Mouse (Mus musculus) stomach, embryonic 15.5 days (tissue): ENCODE measurements around the gene Inpp4b. TPM values are rescaled to one million over a fixed set of nuclear protein-coding genes. Genes with fewer than 3 reads are reported as not detected.

Source experiments
- ATAC-seq: fragments of 200-750 bp; cut with Nextera tagmentation; 2 replicates; pipeline ENCODE4 v1.8.0; 2017; ENCODE audit warnings: low read depth, moderate number of reproducible peaks, moderate TSS enrichment; ENCODE audit not compliant: insufficient read depth, low FRiP score
- H3K27ac ChIP-seq: fragments of 300-500 bp; sonication (generic); 2 replicates; pipeline ENCODE4 v1.5.1; 2015; ENCODE audit warnings: mild to moderate bottlenecking, inconsistent platforms
- H3K27me3 ChIP-seq: fragments of 300-500 bp; sonication (generic); replicated peaks from 2 replicates; pipeline ENCODE4 v1.6.1; 2015; ENCODE audit warnings: inconsistent platforms
- H3K36me3 ChIP-seq: fragments of 300-500 bp; sonication (generic); 2 replicates; pipeline ENCODE4 v1.6.1; 2015; ENCODE audit warnings: inconsistent platforms
- H3K4me1 ChIP-seq: fragments of 300-500 bp; sonication (generic); 2 replicates; pipeline ENCODE4 v1.6.1; 2015; ENCODE audit warnings: inconsistent platforms
- H3K4me2 ChIP-seq: fragments of 300-500 bp; sonication (generic); 2 replicates; pipeline ENCODE4 v1.6.1; 2015; ENCODE audit warnings: mild to moderate bottlenecking, inconsistent platforms
- H3K4me3 ChIP-seq: fragments of 300-500 bp; sonication (generic); replicated peaks from 2 replicates; pipeline ENCODE4 v1.5.1; 2015; ENCODE audit warnings: inconsistent platforms
- H3K9ac ChIP-seq: fragments of 300-500 bp; sonication (generic); 2 replicates; pipeline ENCODE4 v1.6.1; 2015; ENCODE audit warnings: inconsistent platforms
- H3K9me3 ChIP-seq: fragments of 300-500 bp; sonication (generic); 2 replicates; pipeline ENCODE4 v1.6.1; 2016; ENCODE audit warnings: inconsistent platforms
- WGBS: fragments of 180-500 bp; shearing (Covaris S2); methylation state at CpG from one replicate; pipeline ENCODE4 v1.1.7; 2015; 5-methylcytosine and 5-hydroxymethylcytosine counted together
- polyA plus RNA-seq: library from polyadenylated mRNA; unstranded; fragments of >200 nt; fragmentation: Nextera tagmentation; extraction: Ambion mirVana; gene quantifications from 2 replicates; pipeline ENCODE4 v1.2.1, GENCODE M21; 2015

Gene Inpp4b
- polyA plus RNA-seq, 1 experiment from 2014 or later, result 6.7 TPM

GRCm38 (mm10) chr8:81831430-81831829, 489.1 kb downstream of the Inpp4b start:
- no peak for ATAC-seq
- no peak overlapping the region for H3K4me3 ChIP-seq
- H3K27ac ChIP-seq, result no peak overlapping the region
- H3K36me3 ChIP-seq, result no peaks in the 10 kb centered on the region
- no peak overlapping the region for H3K4me2 ChIP-seq
- H3K4me1 ChIP-seq, result no peaks in the 10 kb centered on the region
- H3K9me3 ChIP-seq, result no peaks in the 10 kb centered on the region
- H3K9ac ChIP-seq, result no peak overlapping the region
- no peaks in the 10 kb centered on the region for H3K27me3 ChIP-seq

GRCm38 (mm10) chr8:81833852-81834251, 491.5 kb downstream of the Inpp4b start:
- no peak for ATAC-seq
- Histone ChIP-seq H3K9me3 (no peaks in the 10 kb centered on the region), H3K4me3 (no peak overlapping the region), H3K27ac (no peak overlapping the region), H3K4me1 (no peaks in the 10 kb centered on the region), H3K36me3 (no peaks in the 10 kb centered on the region), H3K4me2 (no peak overlapping the region), H3K9ac (no peak overlapping the region), H3K27me3 (no peaks in the 10 kb centered on the region)

- Histone ChIP-seq H3K9ac (no peak overlapping the region), H3K27me3 (no peaks in the 10 kb centered on the region), H3K9me3 (no peaks in the 10 kb centered on the region), H3K36me3 (no peaks in the 10 kb centered on the region), H3K4me2 (no peak overlapping the region), H3K4me3 (no peak overlapping the region), H3K27ac (no peak overlapping the region), H3K4me1 (no peaks in the 10 kb centered on the region)
- ATAC-seq, result no peak
Measured at GRCm38 (mm10) chr8:81840512-81840911, 498.2 kb downstream of the Inpp4b start.

- H3K4me3 ChIP-seq, result no peak overlapping the region
- H3K4me2 ChIP-seq, result no peak overlapping the region
- no peaks in the 10 kb centered on the region for H3K4me1 ChIP-seq
- H3K9me3 ChIP-seq, result no peaks in the 10 kb centered on the region
- WGBS, result 63% methylated on average over 10 of the region's 10 CpGs
- H3K36me3 ChIP-seq, result no peaks in the 10 kb centered on the region
- H3K27me3 ChIP-seq, result no peaks in the 10 kb centered on the region
- ATAC-seq, result peak; percentile 56; the same call in 1 of the 2 replicates
- H3K9ac ChIP-seq, result no peak overlapping the region
- H3K27ac ChIP-seq, result no peak overlapping the region
Measured at GRCm38 (mm10) chr8:81844104-81844982, 502.0 kb downstream of the Inpp4b start.

GRCm38 (mm10) chr8:81847929-81848328, 505.6 kb downstream of the Inpp4b start:
- Histone ChIP-seq H3K4me1 (no peaks in the 10 kb centered on the region), H3K4me2 (no peak overlapping the region), H3K27me3 (no peaks in the 10 kb centered on the region), H3K36me3 (no peaks in the 10 kb centered on the region), H3K9ac (no peak overlapping the region), H3K9me3 (no peaks in the 10 kb centered on the region), H3K27ac (no peak overlapping the region), H3K4me3 (no peak overlapping the region)
- ATAC-seq, result no peak
- WGBS, result 97% methylated on average over 2 of the region's 2 CpGs

GRCm38 (mm10) chr8:81849976-81850375, 507.6 kb downstream of the Inpp4b start:
- no peak overlapping the region for H3K4me3 ChIP-seq
- H3K27me3 ChIP-seq, result no peaks in the 10 kb centered on the region
- no peaks in the 10 kb centered on the region for H3K4me1 ChIP-seq
- H3K9ac ChIP-seq, result no peak overlapping the region
- H3K9me3 ChIP-seq, result no peaks in the 10 kb centered on the region
- H3K4me2 ChIP-seq, result no peak overlapping the region
- ATAC-seq, result no peak
- WGBS, result 50% methylated on average over 1 of the region's 1 CpGs
- H3K36me3 ChIP-seq, result no peaks in the 10 kb centered on the region
- H3K27ac ChIP-seq, result no peak overlapping the region

GRCm38 (mm10) chr8:81853184-81853583, 510.8 kb downstream of the Inpp4b start:
- no peaks in the 10 kb centered on the region for H3K27me3 ChIP-seq
- no peak for ATAC-seq
- no peak overlapping the region for H3K4me2 ChIP-seq
- WGBS, result 69% methylated on average over 4 of the region's 4 CpGs
- H3K36me3 ChIP-seq, result no peaks in the 10 kb centered on the region
- H3K4me3 ChIP-seq, result no peak overlapping the region
- H3K9ac ChIP-seq, result no peak overlapping the region
- H3K4me1 ChIP-seq, result no peaks in the 10 kb centered on the region
- no peaks in the 10 kb centered on the region for H3K9me3 ChIP-seq
- H3K27ac ChIP-seq, result no peak overlapping the region

- 67% methylated on average over 8 of the region's 8 CpGs for WGBS
- Histone ChIP-seq H3K4me1 (no peaks in the 10 kb centered on the region), H3K9ac (no peak overlapping the region), H3K36me3 (no peaks in the 10 kb centered on the region), H3K27me3 (no peaks in the 10 kb centered on the region), H3K4me2 (no peak overlapping the region), H3K27ac (no peak overlapping the region), H3K9me3 (no peaks in the 10 kb centered on the region), H3K4me3 (no peak overlapping the region)
- ATAC-seq, result no peak
Measured at GRCm38 (mm10) chr8:81854543-81854942, 512.2 kb downstream of the Inpp4b start.

- no peak overlapping the region for H3K4me2 ChIP-seq
- H3K36me3 ChIP-seq, result no peaks in the 10 kb centered on the region
- WGBS, result 71% methylated on average over 1 of the region's 1 CpGs
- H3K4me3 ChIP-seq, result no peak overlapping the region
- no peaks in the 10 kb centered on the region for H3K9me3 ChIP-seq
- H3K9ac ChIP-seq, result no peak overlapping the region
- no peaks in the 10 kb centered on the region for H3K27me3 ChIP-seq
- no peak for ATAC-seq
- no peak overlapping the region for H3K27ac ChIP-seq
- no peaks in the 10 kb centered on the region for H3K4me1 ChIP-seq
Measured at GRCm38 (mm10) chr8:81855009-81855408, 512.7 kb downstream of the Inpp4b start.

- Histone ChIP-seq H3K4me3 (no peak overlapping the region), H3K4me2 (no peak overlapping the region), H3K36me3 (no peaks in the 10 kb centered on the region), H3K9me3 (no peaks in the 10 kb centered on the region), H3K4me1 (no peaks in the 10 kb centered on the region), H3K27ac (no peak overlapping the region), H3K27me3 (no peaks in the 10 kb centered on the region), H3K9ac (no peak overlapping the region)
- ATAC-seq, result no peak
- 57% methylated on average over 4 of the region's 4 CpGs for WGBS
Measured at GRCm38 (mm10) chr8:81856120-81856519, 513.8 kb downstream of the Inpp4b start.

GRCm38 (mm10) chr8:81856608-81857007, 514.3 kb downstream of the Inpp4b start:
- Histone ChIP-seq H3K27me3 (no peaks in the 10 kb centered on the region), H3K9me3 (no peaks in the 10 kb centered on the region), H3K36me3 (no peaks in the 10 kb centered on the region), H3K4me2 (no peak overlapping the region), H3K9ac (no peak overlapping the region), H3K27ac (no peak overlapping the region), H3K4me1 (no peaks in the 10 kb centered on the region), H3K4me3 (no peak overlapping the region)
- ATAC-seq, result no peak
- 56% methylated on average over 6 of the region's 6 CpGs for WGBS

- WGBS, result 88% methylated on average over 4 of the region's 4 CpGs
Measured at GRCm38 (mm10) chr8:81858393-81858792, 516.0 kb downstream of the Inpp4b start.

GRCm38 (mm10) chr8:81859805-81860204, 517.4 kb downstream of the Inpp4b start:
- Histone ChIP-seq H3K27me3 (no peaks in the 10 kb centered on the region), H3K4me1 (no peaks in the 10 kb centered on the region), H3K36me3 (no peaks in the 10 kb centered on the region), H3K27ac (no peak overlapping the region), H3K4me2 (no peak overlapping the region), H3K9ac (no peak overlapping the region), H3K9me3 (no peaks in the 10 kb centered on the region), H3K4me3 (no peak overlapping the region)
- no peak for ATAC-seq
- WGBS, result 48% methylated on average over 1 of the region's 1 CpGs

More at GRCm38 (mm10) chr8:81858393-81858792, 516.0 kb downstream of the Inpp4b start:
- H3K27me3 ChIP-seq, result no peaks in the 10 kb centered on the region
- H3K9me3 ChIP-seq, result no peaks in the 10 kb centered on the region
- no peak for ATAC-seq
- no peak overlapping the region for H3K9ac ChIP-seq
- H3K4me1 ChIP-seq, result no peaks in the 10 kb centered on the region
- H3K36me3 ChIP-seq, result no peaks in the 10 kb centered on the region
- no peak overlapping the region for H3K4me2 ChIP-seq
- H3K4me3 ChIP-seq, result no peak overlapping the region
- no peak overlapping the region for H3K27ac ChIP-seq
